Mouse (Mus musculus): ENCODE data around the gene Supt20.

Gene Supt20

GRCm38 (mm10) chr3:54708972-54709371 lies 16.4 kb downstream of the Supt20 start:
- no peak for DNase-seq

DNA sequence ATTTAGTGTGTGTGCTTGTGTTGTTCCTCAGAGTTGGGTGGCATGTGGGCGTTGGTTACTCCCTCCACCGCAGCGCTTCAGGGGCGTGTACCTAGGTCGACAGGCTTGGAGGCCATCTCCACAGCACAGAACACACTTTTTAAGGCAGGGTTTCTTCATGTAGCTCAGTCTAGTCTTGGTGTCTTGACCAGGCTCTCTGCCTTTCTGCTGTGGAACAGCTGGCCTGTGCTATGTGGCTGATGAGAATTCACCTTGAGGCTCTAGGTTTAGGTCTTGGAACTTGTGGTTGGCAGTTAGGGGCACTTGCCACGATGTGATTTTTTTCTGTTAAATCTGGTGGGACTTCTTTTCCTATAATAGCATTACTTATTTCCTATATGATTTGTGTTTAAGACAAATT lies 21.6 kb downstream of the Supt20 start, which contains the start of gene Gm21958:
Gene Gm21958 (minus strand): TSS at position 101 of the 400 bp plus-strand sequence.
- DNase-seq: no peak

- peak; percentile 72 for DNase-seq
These were observed 22.9 kb downstream of the Supt20 start for GRCm38 (mm10) chr3:54715461-54715860.

DNA sequence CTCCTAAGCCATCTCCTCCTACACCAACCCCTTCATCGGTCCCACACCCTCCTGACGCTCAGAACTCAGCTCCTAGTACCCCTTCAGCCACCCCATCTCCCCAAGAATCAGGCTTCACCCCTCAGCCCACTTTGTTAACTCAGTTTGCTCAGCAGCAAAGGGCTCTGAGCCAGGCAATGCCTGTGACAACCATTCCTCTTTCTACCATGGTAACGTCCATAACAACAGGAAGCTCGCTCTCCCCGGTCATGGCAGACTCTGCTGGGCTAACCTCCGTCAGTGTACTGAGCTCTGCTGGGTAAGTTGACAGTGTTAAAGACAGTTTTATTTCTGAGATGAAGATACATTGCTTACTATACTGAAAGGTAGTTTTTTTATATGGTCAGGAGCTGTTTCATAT lies 24.7 kb downstream of the Supt20 start:
- no peak for DNase-seq

GRCm38 (mm10) chr3:54718947-54719346 lies 26.3 kb downstream of the Supt20 start:
- DNase-seq: no peak

DNA sequence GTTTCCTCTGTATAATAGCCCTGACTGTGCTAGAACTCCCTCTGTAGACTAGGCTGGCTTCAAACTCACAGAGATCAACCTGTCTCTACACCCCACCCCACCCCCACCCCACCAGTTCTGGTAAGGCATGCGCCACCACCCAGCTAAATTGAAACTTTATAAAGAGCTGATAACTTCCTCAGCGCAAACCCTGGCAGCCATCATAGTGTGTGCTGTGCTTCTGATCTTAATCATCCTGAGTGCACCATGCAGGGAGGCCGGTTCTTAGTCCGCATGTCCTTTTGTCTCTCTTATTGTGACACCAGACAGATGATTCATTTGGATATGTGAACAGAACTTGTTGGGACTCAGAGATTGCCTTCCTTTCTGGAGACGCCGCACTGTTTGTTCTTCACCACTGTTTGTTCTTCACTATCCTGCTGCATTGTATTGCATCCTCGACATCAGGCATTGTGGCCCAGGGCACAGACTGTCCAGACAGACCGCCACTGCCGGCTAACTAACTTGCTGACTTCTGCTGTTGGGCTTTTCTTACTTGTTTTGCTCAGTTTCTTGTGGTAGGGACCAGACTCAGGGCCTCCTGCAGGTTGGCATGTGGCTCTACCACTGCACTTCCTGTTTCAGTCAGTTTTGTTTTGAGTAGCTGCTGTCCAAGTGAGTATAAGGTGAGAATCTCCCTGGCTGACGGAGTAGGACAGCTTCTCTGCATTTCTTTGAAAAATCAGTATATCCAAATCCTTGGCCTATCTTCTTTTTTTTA lies 31.3 kb downstream of the Supt20 start:
- DNase-seq: no peak

DNA sequence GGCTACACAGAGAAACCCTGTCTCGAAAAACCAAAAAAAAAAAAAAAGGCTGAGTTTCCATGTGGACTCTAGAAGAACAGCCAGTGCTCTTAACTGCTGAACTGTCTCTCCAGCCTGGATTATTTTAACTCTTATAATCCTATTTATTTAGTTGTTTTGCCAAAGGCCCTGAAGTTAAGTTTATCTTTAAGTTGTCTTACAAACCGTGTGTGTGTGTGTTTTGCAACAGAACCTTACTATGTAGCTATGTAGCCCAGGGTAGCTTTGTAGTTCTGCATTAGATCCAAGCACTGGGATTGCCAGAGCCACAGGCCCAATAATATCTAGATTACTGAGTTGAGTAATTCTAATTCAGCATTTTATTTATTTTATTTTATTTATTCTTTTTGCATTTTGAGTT lies 32.7 kb downstream of the Supt20 start:
- no peak for DNase-seq

- no peak for DNase-seq
These were observed 35.0 kb downstream of the Supt20 start for GRCm38 (mm10) chr3:54727588-54727987.

DNA sequence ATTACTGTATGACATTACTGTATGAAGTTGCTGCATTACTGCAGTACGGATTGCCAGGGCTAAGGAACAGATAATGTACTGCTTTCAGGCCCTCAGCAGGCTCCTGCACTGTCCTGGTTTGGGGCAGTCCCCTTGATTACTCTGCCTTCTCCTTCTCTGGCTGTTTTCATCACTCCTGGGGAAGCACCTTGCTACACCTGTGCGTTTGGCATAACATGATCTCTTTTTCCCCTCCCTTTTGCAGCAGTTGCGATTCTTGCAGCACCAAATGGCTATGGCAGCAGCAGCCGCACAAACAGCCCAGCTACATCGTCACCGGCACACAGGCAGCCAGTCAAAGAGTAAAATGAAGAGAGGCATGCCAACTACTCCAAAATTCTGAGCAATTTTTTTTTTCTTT lies 35.5 kb downstream of the Supt20 start:
- DNase-seq: no peak

DNA sequence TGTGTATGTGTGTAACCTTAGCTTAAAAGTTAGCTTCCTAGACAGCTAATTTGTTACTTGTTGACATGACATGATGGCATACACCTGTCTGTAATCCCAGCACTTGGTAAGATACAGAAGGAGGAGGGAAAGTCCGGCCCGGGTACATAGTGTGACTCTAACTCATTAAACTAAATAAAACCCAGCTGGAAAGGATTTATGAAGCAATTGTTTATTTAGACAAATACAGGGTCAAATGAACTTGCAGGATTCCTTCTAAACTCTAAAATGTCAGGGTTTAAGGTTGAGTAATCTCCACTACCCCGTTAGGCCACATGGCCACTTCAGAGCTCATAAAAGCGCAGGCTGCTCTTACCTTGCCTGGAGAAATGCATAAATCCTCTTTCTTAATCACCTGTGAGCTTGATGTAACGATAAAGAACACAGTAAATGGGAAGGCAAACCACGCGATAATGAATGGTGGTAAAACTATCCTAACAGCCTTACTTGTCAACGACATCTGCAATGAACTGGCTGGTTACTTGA lies 39.1 kb downstream of the Supt20 start:
- DNase-seq: no peak

DNA sequence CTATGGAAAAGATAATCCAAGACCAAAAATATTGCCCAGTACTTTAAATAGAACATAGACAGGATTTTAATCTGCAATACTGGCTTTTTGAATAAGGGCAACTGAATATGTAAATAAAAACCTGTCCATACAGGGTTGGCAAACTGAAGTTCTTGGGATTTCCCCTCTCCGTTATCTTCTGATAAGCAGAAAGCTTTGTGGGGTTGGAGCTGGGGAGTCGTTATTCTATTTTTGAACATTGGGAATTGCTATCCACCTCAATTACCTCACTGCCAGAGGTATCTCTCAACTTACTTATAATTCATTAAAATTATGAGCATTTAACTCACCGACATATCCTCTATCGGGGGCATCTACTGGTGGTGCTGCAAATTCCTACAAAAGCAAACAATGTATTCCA lies 39.8 kb downstream of the Supt20 start:
- DNase-seq: no peak

DNA sequence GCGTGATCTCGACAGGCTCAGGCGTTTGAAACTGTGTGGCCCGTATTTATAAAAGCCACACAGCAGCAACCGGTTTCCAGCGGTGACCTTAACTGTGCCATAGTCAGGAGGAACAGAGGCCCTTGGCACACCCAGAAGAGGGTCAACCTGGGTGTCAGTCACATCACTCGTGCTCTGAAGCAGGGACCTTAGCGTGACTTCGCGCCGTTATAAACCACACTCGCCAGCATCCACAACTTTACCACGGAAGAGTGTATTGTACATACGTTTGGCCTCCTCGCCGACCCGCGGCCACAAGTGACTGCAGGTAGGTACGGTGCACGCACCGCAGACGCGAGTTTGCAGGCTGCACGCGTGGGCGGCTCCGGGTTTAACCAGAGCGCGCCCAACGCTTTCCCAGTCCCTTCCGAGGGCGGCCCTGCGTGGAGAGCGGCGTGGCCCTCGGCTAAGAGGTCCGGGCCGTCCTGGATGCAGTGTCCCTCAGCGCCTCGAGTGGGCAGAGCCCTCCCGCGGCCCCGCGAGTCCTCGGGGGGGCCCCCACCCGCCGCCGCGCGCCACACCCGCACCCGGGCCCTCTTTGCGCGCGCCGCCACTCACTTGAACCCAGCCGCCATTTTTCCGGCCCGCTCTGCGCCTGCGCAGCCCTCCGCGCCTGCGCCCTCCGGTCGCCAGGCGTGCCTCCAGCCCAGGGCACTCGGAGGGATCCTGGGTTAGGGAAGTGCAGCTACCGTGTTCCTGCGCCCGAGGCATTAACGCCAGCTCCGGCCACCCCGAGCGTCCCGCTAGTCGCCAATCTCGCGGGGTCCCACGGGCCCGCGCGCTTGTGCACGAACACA lies 42.0 kb downstream of the Supt20 start:
- peak; percentile 90 for DNase-seq

DNA sequence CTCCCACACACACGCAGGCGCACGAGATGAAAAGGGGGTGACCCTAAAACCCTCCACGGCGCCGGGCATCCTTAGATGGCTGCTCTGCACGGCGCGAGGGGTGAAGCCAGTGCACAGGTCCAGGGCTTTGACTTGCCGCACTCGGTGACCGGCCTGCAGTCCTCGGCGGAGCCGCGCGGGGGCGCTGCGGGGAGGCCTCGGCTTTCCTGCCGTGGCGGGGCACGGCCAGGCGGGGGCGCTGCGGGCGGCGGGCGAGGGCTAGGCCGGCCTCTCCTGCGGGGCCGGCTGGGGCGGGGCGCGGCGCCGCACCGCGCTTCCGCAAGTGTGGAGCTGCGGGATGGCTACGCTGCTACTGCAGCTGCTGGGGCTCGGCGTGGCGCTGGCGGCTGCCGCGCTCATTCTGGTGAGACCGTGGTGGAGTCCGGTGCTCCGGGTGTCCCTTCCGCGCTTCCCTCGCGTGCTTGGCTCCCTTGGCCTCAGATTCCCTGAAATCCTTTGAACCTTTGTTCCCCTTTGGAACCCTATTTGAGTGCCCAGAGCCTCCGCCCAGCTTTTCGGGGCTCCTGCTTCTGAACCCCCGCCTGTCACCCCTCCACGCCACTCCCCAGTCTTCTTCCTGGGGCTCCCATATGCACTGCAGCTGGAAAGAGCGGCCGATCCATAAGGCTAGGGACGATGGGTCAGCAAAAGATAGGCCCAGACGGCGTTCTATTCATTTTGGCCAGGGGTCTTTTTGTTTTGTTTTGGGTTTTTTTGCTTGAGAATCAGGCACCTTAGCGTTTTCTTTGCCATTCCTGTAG lies 42.8 kb downstream of the Supt20 start, which contains the start of the genes Exosc8 and Alg5:
Gene Exosc8 (minus strand): TSS at position 147 of the 800 bp plus-strand sequence.
Gene Alg5 (plus strand): TSS at position 293 of the 800 bp plus-strand sequence.
- peak; percentile 86 for DNase-seq

GRCm38 (mm10) chr3:54736101-54736927 lies 43.7 kb downstream of the Supt20 start:
- DNase-seq: no peak

DNA sequence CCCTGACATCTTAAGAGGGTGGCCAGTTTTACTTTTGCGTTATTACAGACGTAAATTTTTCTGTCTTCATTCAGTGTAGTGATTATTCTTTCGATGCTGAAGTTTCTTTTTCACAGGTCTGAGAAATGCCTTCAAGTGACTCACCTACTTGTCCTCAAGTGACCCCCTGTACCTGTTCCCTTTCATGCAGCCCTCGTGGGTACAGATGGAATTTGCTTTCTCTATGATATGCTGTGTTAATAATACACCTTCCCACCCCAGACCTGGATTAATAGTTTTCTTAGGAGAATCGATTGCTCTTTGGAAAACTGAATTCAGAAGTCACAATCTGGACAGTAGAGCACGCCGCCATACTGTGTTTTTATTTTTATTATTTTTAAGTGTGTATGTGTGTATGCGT lies 44.7 kb downstream of the Supt20 start:
- no peak for DNase-seq

DNA sequence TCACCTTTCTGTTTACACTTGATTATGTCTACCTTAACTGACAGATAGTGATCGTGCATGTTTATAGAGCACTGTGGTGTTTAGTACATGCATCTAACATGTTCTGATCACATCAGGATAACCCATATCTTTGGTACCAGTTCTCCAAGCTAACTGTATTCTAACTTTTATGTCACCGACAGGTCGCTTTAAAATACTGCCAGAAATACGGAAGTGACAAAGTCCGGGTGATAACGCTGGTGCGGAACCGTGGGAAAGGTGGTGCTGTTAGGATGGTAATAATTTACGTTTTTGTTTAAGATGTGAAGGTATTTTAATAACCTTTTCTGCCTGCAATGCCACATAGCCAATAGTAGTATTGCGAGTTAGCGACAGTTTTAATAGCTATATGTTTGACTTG lies 49.4 kb downstream of the Supt20 start:
- DNase-seq: no peak

- DNase-seq: no peak
These were observed 53.2 kb downstream of the Supt20 start for GRCm38 (mm10) chr3:54745799-54746198.

- DNase-seq: no peak
These were observed 60.8 kb downstream of the Supt20 start for GRCm38 (mm10) chr3:54753411-54753810.

- DNase-seq: peak; percentile 69
These were observed 62.8 kb downstream of the Supt20 start, which contains the start of gene Smad9 for GRCm38 (mm10) chr3:54755145-54756041. Gene Smad9, plus strand, starts transcription at chr3:54755582.

DNA sequence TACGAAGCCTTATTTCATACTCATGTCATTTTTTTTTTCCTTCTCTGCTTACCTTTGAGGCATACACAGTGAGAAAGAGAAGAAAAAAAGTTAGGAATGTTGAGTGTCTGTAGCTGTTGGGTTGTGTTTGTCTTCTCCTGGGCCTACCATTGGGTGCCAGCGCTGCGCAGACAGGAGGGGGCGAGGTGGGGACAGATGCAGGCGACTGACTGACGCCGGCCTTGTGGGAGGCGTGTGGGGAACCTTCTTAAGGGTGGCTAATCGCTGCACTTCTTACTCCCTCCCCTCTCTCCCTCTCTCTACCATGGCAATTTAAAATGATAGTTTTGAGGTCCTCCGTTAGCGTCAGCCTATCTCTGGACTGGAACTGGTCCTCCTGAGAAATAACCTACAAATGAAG lies 63.5 kb downstream of the Supt20 start:
- DNase-seq: peak; percentile 71

- DNase-seq: no peak
These were observed 64.8 kb downstream of the Supt20 start for GRCm38 (mm10) chr3:54757446-54757845.
